Mouse (Mus musculus) testis, adult 2 months (tissue): ENCODE data around the gene Fry.

ENCODE experiments used
- CTCF ChIP-seq: fragments of 200-500 bp; IDR thresholded peaks from 2 replicates; pipeline ENCODE4 v1.5.1; 2012; ENCODE audit warnings: low read depth, mild to moderate bottlenecking, inconsistent platforms, low read length, moderate library complexity; ENCODE audit not compliant: control insufficient read depth, insufficient read depth, insufficient replicate concordance
- POLR2A ChIP-seq: fragments of 200-500 bp; IDR thresholded peaks from 2 replicates; pipeline ENCODE4 v1.6.1; 2012; ENCODE audit warnings: low read depth, mild to moderate bottlenecking, inconsistent platforms, low read length, moderate library complexity; ENCODE audit not compliant: control insufficient read depth

DNA sequence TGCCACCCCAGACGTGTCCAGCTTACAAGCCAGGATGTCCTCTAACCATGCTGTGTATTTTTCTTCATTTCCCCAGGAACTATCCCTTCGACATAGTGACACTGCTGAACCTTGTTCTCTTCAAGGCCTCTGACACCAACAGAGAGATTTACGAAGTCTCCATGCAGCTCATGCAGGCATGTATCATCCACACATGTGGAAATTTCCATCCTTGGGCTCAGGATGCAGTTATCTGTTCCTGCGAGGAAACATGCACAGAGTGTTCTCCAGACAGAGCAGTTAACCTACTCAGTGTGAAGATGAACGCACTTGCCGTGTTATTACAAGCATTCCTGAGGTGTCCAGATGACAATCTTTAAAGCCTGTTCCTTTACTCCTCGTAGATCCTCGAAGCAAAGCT is 286.4 kb downstream of the Fry start:
- TF ChIP-seq CTCF (no peak), POLR2A (no peak)
